Mouse (Mus musculus) MEL (cell line): ENCODE data around the gene Lonrf2. TPM values are rescaled to one million over a fixed set of nuclear protein-coding genes. Genes with fewer than 3 reads are reported as not detected.

Experiments used
- DNase-seq: peaks from one replicate; pipeline ENCODE4 v3.0.0; 2011; ENCODE audit warnings: low read depth, low spot score
- H3K27ac ChIP-seq: 2 replicates; pipeline ENCODE4 v1.5.1; 2012; ENCODE audit warnings: low read depth, mild to moderate bottlenecking, control low read depth, low read length, moderate library complexity; ENCODE audit not compliant: control insufficient read depth
- H3K27me3 ChIP-seq, 2 experiments: fragments of 150-350 bp in 1 of 2; sonication (generic) in 1 of 2; 2 replicates each; pipeline ENCODE4 v1.6.1; 2012; ENCODE audit warnings: low read length in 2 of 2, mild to moderate bottlenecking in 2 of 2, improper control_type of control experiment in 1 of 2, moderate library complexity in 1 of 2; ENCODE audit not compliant: insufficient read depth in 2 of 2, control insufficient read depth in 1 of 2
- H3K36me3 ChIP-seq, 2 experiments: 2 replicates each; pipeline ENCODE4 v1.6.1; 2012 to 2014; ENCODE audit warnings: low read length in 2 of 2, improper control_type of control experiment in 1 of 2, inconsistent platforms in 1 of 2, mild to moderate bottlenecking in 1 of 2; ENCODE audit not compliant: insufficient read depth in 2 of 2, control insufficient read depth in 1 of 2
- H3K4me1 ChIP-seq, 2 experiments: fragments of 150-350 bp in 1 of 2; sonication (generic) in 1 of 2; 2 replicates each; pipeline ENCODE4 v1.6.1; 2012; ENCODE audit warnings: low read length in 2 of 2, improper control_type of control experiment in 1 of 2, mild to moderate bottlenecking in 1 of 2; ENCODE audit not compliant: insufficient read depth in 2 of 2, control insufficient read depth in 1 of 2
- H3K4me3 ChIP-seq, 2 experiments: fragments of 150-350 bp in 1 of 2; sonication (generic) in 1 of 2; 2 replicates each; pipeline ENCODE4 v1.5.1; 2012; ENCODE audit warnings: low read depth in 2 of 2, low read length in 2 of 2, mild to moderate bottlenecking in 2 of 2, moderate library complexity in 2 of 2, control low read depth in 1 of 2, improper control_type of control experiment in 1 of 2; ENCODE audit not compliant: control insufficient read depth in 1 of 2, insufficient read depth in 1 of 2
- H3K79me2 ChIP-seq: 2 replicates; pipeline ENCODE4 v1.6.1; 2012; ENCODE audit warnings: mild to moderate bottlenecking, low read length, moderate library complexity; ENCODE audit not compliant: control insufficient read depth, poor library complexity, insufficient read depth
- H3K9ac ChIP-seq: 2 replicates; pipeline ENCODE4 v1.6.1; 2012; ENCODE audit warnings: low read depth, mild to moderate bottlenecking, control low read depth, low read length, moderate library complexity; ENCODE audit not compliant: control insufficient read depth, poor library complexity, severe bottlenecking
- H3K9me3 ChIP-seq: fragments of 150-350 bp; sonication (generic); replicated peaks from 2 replicates; pipeline ENCODE4 v1.6.1; 2012; ENCODE audit warnings: mild to moderate bottlenecking, low read length, improper control_type of control experiment, moderate library complexity; ENCODE audit not compliant: insufficient read depth
- CHD2 ChIP-seq: IDR thresholded peaks from 2 replicates; pipeline ENCODE4 v1.6.1; 2011; ENCODE audit warnings: low read length, improper control_type of control experiment
- E2F4 ChIP-seq: IDR thresholded peaks from 2 replicates; pipeline ENCODE4 v1.6.1; 2011; ENCODE audit warnings: low read depth, low read length, improper control_type of control experiment, borderline replicate concordance
- ELF1 ChIP-seq: IDR thresholded peaks from 2 replicates; pipeline ENCODE4 v1.6.1; 2014; ENCODE audit warnings: low read depth, mild to moderate bottlenecking, inconsistent platforms, low read length, improper control_type of control experiment, moderate library complexity
- GABPA ChIP-seq: IDR thresholded peaks from 2 replicates; pipeline ENCODE4 v1.6.1; 2012; ENCODE audit warnings: low read depth, mild to moderate bottlenecking, inconsistent platforms, low read length, improper control_type of control experiment, moderate library complexity
- GATA1 ChIP-seq: IDR thresholded peaks from 2 replicates; pipeline ENCODE4 v1.6.1; 2011; ENCODE audit warnings: low read depth, low read length, improper control_type of control experiment
- HCFC1 ChIP-seq: IDR thresholded peaks from 2 replicates; pipeline ENCODE4 v1.6.1; 2012; ENCODE audit warnings: low read depth, mild to moderate bottlenecking, inconsistent platforms, low read length, improper control_type of control experiment, moderate library complexity
- KAT2A ChIP-seq: conservative IDR thresholded peaks from 2 replicates; pipeline ENCODE4 v1.6.1; 2012; ENCODE audit warnings: low read depth, low read length, improper control_type of control experiment, inconsistent platforms
- MAZ ChIP-seq: IDR thresholded peaks from 2 replicates; pipeline ENCODE4 v1.6.1; 2012; ENCODE audit warnings: low read depth, mild to moderate bottlenecking, inconsistent platforms, low read length, improper control_type of control experiment
- MEF2A ChIP-seq: IDR thresholded peaks from 2 replicates; pipeline ENCODE4 v1.6.1; 2014; ENCODE audit warnings: low read depth, mild to moderate bottlenecking, inconsistent platforms, low read length, improper control_type of control experiment; ENCODE audit not compliant: poor library complexity, insufficient replicate concordance, severe bottlenecking; ENCODE audit errors: extremely low read depth
- MYB ChIP-seq: IDR thresholded peaks from 2 replicates; pipeline ENCODE4 v1.6.1; 2011; ENCODE audit warnings: mild to moderate bottlenecking, low read depth, low read length, improper control_type of control experiment
- MYC ChIP-seq: IDR thresholded peaks from 2 replicates; pipeline ENCODE4 v1.6.1; 2011; ENCODE audit warnings: low read depth, mild to moderate bottlenecking, low read length, improper control_type of control experiment, moderate library complexity
- NRF1 ChIP-seq: IDR thresholded peaks from 2 replicates; pipeline ENCODE4 v1.6.1; 2014; ENCODE audit warnings: low read depth, mild to moderate bottlenecking, inconsistent platforms, low read length, improper control_type of control experiment, moderate library complexity; ENCODE audit not compliant: poor library complexity, insufficient read depth, severe bottlenecking
- POLR2A ChIP-seq, 2 experiments: IDR thresholded peaks; 2 replicates each; pipeline ENCODE4 v1.6.1; 2011 to 2012; ENCODE audit warnings: low read length in 2 of 2, mild to moderate bottlenecking in 2 of 2, control low read depth in 1 of 2, improper control_type of control experiment in 1 of 2, low read depth in 1 of 2, moderate library complexity in 1 of 2; ENCODE audit not compliant: control insufficient read depth in 1 of 2, insufficient read depth in 1 of 2, poor library complexity in 1 of 2
- POLR2AphosphoS5 ChIP-seq: IDR thresholded peaks from 2 replicates; pipeline ENCODE4 v1.6.1; 2012; ENCODE audit warnings: low read depth, borderline replicate concordance, mild to moderate bottlenecking, inconsistent platforms, low read length, moderate library complexity, mixed read lengths
- RAD21 ChIP-seq: IDR thresholded peaks from 2 replicates; pipeline ENCODE4 v1.6.1; 2011; ENCODE audit warnings: mild to moderate bottlenecking, low read depth, low read length, improper control_type of control experiment
- SIN3A ChIP-seq: IDR thresholded peaks from 2 replicates; pipeline ENCODE4 v1.6.1; 2012; ENCODE audit warnings: low read length, improper control_type of control experiment, inconsistent platforms
- SMC3 ChIP-seq: IDR thresholded peaks from 2 replicates; pipeline ENCODE4 v1.6.1; 2011; ENCODE audit warnings: low read depth, low read length, improper control_type of control experiment
- TAL1 ChIP-seq: IDR thresholded peaks from 2 replicates; pipeline ENCODE4 v1.6.1; 2012; ENCODE audit warnings: mild to moderate bottlenecking, inconsistent platforms, low read length, moderate library complexity, mixed read lengths
- TCF12 ChIP-seq: IDR thresholded peaks from 2 replicates; pipeline ENCODE4 v1.6.1; 2014; ENCODE audit warnings: low read depth, mild to moderate bottlenecking, inconsistent platforms, low read length, improper control_type of control experiment, moderate library complexity
- USF1 ChIP-seq: IDR thresholded peaks from 2 replicates; pipeline ENCODE4 v1.6.1; 2014; ENCODE audit warnings: low read depth, mild to moderate bottlenecking, inconsistent platforms, low read length, improper control_type of control experiment, moderate library complexity
- USF2 ChIP-seq, 2 experiments: IDR thresholded peaks; 2 replicates each; pipeline ENCODE4 v1.6.1; 2011 to 2012; ENCODE audit warnings: improper control_type of control experiment in 2 of 2, low read length in 2 of 2, borderline replicate concordance in 1 of 2, inconsistent platforms in 1 of 2, low read depth in 1 of 2, mild to moderate bottlenecking in 1 of 2; ENCODE audit not compliant: insufficient read depth in 1 of 2
- ZC3H11A ChIP-seq: IDR thresholded peaks from 2 replicates; pipeline ENCODE4 v1.6.1; 2012; ENCODE audit warnings: low read depth, mild to moderate bottlenecking, inconsistent platforms, low read length, improper control_type of control experiment
- ZMIZ1 ChIP-seq: IDR thresholded peaks from 2 replicates; pipeline ENCODE4 v1.6.1; 2012; ENCODE audit warnings: low read depth, mild to moderate bottlenecking, inconsistent platforms, low read length, improper control_type of control experiment, moderate library complexity
- ZNF384 ChIP-seq: IDR thresholded peaks from 2 replicates; pipeline ENCODE4 v1.6.1; 2012; ENCODE audit warnings: low read depth, mild to moderate bottlenecking, inconsistent platforms, low read length, improper control_type of control experiment
- polyA plus RNA-seq, 2 experiments: library from polyadenylated mRNA; stranded (reverse) in 1 of 2; unstranded in 1 of 2; fragments of >175 nt in 1 of 2; fragments of >200 nt in 1 of 2; gene quantifications; 2 replicates each; pipeline versions ENCODE4 v1.2.1 to v1.2.4; 2012; ENCODE audit warnings: low replicate concordance in 2 of 2, low read depth in 1 of 2; ENCODE audit not compliant: insufficient read length in 2 of 2, insufficient read depth in 1 of 2, missing spikeins in 1 of 2
- total RNA-seq: library from RNA; depleted of rRNA; stranded (reverse); fragments of 300-350 nt; gene quantifications from 2 replicates; pipeline ENCODE4 v1.2.3, GENCODE M21; 2012

The Lonrf2 gene
- total and polyA plus RNA-seq, 3 experiments = not detected

- no peak overlapping the region for H3K4me3 ChIP-seq
- no peak for TF ChIP-seq USF2 (IDR thresholded peaks at IDR 0.05; ENCODE audit: borderline replicate concordance in 1 of 2, insufficient read depth in 1 of 2, low read depth in 1 of 2, low read length in 2 of 2)
- TF ChIP-seq TAL1 = no peak
- no peak for TF ChIP-seq ELF1
- TF ChIP-seq RAD21 = no peak
- TF ChIP-seq MYB = no peak
- TF ChIP-seq TCF12 = no peak
- TF ChIP-seq MAZ = no peak
- TF ChIP-seq MYC = no peak
- no peak for TF ChIP-seq GATA1
- TF ChIP-seq KAT2A = no peak
- TF ChIP-seq POLR2AphosphoS5 = no peak
- TF ChIP-seq MEF2A = no peak
- H3K9ac ChIP-seq = no peak overlapping the region
- no peaks in the 10 kb centered on the region for H3K27me3 ChIP-seq
- no peak for DNase-seq
- H3K36me3 ChIP-seq = no peaks in the 10 kb centered on the region
- no peaks in the 10 kb centered on the region for H3K79me2 ChIP-seq
- H3K27ac ChIP-seq = no peak overlapping the region
- no peaks in the 10 kb centered on the region for H3K9me3 ChIP-seq
- H3K4me1 ChIP-seq = no peaks in the 10 kb centered on the region
Observed at GRCm38 (mm10) chr1:38757791-38758403, 78.6 kb downstream of the Lonrf2 start.

- H3K9ac ChIP-seq = no peak overlapping the region
- H3K36me3 ChIP-seq = no peaks in the 10 kb centered on the region
- no peaks in the 10 kb centered on the region for H3K79me2 ChIP-seq
- peaks cover 1 to 14% of the 10 kb centered on the region in 2 experiments for H3K27me3 ChIP-seq
- no peak overlapping the region for H3K27ac ChIP-seq
- no peaks in the 10 kb centered on the region for H3K4me1 ChIP-seq
- no peaks in the 10 kb centered on the region for H3K9me3 ChIP-seq
- H3K4me3 ChIP-seq = no peak overlapping the region
- DNase-seq = no peak
- TF ChIP-seq CHD2 (no peak), MYB (no peak), MAZ (no peak), E2F4 (no peak), POLR2AphosphoS5 (no peak), ZNF384 (no peak), HCFC1 (no peak), GATA1 (no peak), MYC (no peak), USF2 (IDR thresholded peaks at IDR 0.05; ENCODE audit: borderline replicate concordance in 1 of 2, insufficient read depth in 1 of 2, low read depth in 1 of 2, low read length in 2 of 2) (no peak), USF1 (no peak), ZMIZ1 (no peak), NRF1 (no peak), POLR2A (IDR thresholded peaks at IDR 0.05; ENCODE audit: control insufficient read depth in 1 of 2, insufficient read depth in 1 of 2, low read depth in 1 of 2, low read length in 2 of 2, poor library complexity in 1 of 2) (no peak), GABPA (no peak), SIN3A (no peak), SMC3 (no peak), ZC3H11A (no peak)
Observed at GRCm38 (mm10) chr1:38743863-38744262, 92.6 kb downstream of the Lonrf2 start.
